Mouse (Mus musculus): ENCODE measurements at regions not wholly inside any gene's neighbourhood (a gene's known extent, or its start where the extent isn't known, plus 50 kb on each side); places are given as distances from the start of the nearest gene placed in this dataset.

DNA sequence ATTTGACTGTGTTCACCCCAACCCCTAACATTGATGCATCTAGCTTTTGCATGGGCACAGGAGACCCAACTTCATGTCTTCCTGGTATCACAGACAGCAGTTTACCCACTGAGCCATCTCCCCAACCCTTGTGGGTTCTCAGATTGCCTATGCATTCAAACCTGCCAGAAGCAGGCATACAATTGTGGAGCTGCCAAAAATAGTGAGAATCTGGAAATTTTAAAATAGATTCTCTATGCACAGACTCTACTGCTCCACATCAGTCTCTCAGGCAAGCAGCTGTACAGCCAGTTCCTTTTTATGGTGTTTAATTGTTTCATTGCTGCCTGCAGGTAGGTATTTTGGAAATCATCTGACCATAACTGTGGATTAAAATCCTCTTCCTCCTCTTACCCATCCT, 129.9 kb upstream of the Gls start:
- H3K4me3 ChIP-seq (ENCODE audit: insufficient read depth, low read depth, low read length) = no peak overlapping the region
- TF ChIP-seq POLR2A (IDR thresholded peaks at IDR 0.05; ENCODE audit: insufficient read depth, low read depth, low read length) = no peak
- TF ChIP-seq CTCF (IDR thresholded peaks at IDR 0.05; ENCODE audit: insufficient read depth, low read depth, low read length) = no peak
- no peak overlapping the region for H3K27ac ChIP-seq (ENCODE audit: insufficient read depth, low read depth, low read length)
- H3K4me1 ChIP-seq (ENCODE audit: control insufficient read depth, insufficient read depth, low read length) = peaks cover 5% of the 10 kb centered on the region

DNA sequence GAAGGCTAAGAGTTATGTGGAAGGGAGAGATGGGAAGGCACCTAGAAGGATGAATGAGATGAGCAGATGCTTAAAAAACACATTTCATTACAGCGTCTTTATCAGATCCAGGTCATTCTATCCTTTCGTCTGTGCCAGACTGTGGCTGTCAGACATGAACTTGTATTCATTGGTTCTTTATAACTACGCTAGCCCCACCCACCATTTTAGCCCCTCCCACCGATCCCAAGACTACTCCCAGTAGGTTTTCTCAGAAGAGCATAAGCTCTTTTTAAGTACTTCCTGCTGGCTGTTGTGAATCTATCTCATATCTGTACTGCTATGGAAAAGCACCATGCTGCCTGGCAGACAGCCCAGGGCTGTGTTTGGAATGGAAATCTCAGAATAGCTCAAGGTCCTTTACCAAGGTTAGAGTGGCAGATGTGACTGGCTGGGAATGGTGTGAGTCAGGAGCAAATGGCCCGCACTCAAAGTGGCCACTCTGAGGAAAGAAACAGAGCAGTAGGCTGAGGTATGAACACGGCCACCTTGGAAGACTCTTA, 121.1 kb upstream of the Gls start:
- Histone ChIP-seq H3K4me3 (ENCODE audit: insufficient read depth, low read depth, low read length) (no peak overlapping the region), H3K27ac (ENCODE audit: insufficient read depth, low read depth, low read length) (no peak overlapping the region), H3K4me1 (ENCODE audit: control insufficient read depth, insufficient read depth, low read length) (no peaks in the 10 kb centered on the region; the same call in 1 of the 2 replicates)
- TF ChIP-seq POLR2A (IDR thresholded peaks at IDR 0.05; ENCODE audit: insufficient read depth, low read depth, low read length) = no peak
- no peak for TF ChIP-seq CTCF (IDR thresholded peaks at IDR 0.05; ENCODE audit: insufficient read depth, low read depth, low read length)
- 87% methylated on average over 6 of the region's 6 CpGs for WGBS

DNA sequence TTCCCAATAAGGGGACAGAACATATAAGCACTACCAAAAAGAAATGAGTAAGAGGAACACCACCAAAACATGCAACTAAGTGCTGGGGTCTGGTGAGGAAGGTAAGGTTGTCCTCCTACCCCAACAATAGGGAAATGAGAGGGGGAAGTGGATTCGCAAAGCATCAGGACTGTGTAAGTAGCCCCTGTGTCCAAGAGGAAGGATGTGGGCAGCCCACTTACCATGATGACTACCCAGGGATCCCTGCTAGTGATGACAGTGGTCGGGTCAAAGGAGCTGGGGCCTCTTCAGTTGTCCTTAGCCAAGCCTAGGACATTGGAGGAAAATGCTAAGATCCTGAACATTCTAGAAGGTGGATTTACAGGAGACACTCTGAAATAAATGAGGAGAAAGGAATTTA, 109.1 kb upstream of the Gls start:
- no peak overlapping the region for H3K27ac ChIP-seq (ENCODE audit: insufficient read depth, low read depth, low read length)
- H3K4me3 ChIP-seq (ENCODE audit: insufficient read depth, low read depth, low read length) = no peak overlapping the region
- 94% methylated on average over 2 of the region's 2 CpGs for WGBS
- no peaks in the 10 kb centered on the region; the same call in 1 of the 2 replicates for H3K4me1 ChIP-seq (ENCODE audit: control insufficient read depth, insufficient read depth, low read length)
- TF ChIP-seq POLR2A (IDR thresholded peaks at IDR 0.05; ENCODE audit: insufficient read depth, low read depth, low read length) = no peak
- no peak for TF ChIP-seq CTCF (IDR thresholded peaks at IDR 0.05; ENCODE audit: insufficient read depth, low read depth, low read length)

DNA sequence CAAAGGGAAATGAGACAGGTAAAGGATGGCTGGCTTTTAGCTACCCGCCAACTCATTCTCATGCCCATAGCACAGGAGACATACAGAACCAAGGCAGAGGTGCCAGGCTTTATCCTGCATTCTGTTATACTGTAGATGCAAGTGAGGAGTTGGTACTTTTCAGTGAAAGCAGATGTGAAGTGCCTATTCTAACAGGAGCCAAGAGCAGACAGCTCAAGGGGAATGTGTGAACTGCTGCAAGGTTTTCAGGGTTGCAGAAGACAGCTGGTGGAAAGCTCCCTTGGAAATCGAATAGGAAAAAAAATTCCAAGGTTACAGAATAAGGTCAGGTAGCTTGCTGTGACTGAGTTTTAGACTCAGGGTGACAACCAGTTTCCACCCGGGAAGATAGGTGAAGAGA, 105.7 kb upstream of the Gls start:
- TF ChIP-seq CTCF (IDR thresholded peaks at IDR 0.05; ENCODE audit: insufficient read depth, low read depth, low read length) (no peak), POLR2A (IDR thresholded peaks at IDR 0.05; ENCODE audit: insufficient read depth, low read depth, low read length) (no peak)

DNA sequence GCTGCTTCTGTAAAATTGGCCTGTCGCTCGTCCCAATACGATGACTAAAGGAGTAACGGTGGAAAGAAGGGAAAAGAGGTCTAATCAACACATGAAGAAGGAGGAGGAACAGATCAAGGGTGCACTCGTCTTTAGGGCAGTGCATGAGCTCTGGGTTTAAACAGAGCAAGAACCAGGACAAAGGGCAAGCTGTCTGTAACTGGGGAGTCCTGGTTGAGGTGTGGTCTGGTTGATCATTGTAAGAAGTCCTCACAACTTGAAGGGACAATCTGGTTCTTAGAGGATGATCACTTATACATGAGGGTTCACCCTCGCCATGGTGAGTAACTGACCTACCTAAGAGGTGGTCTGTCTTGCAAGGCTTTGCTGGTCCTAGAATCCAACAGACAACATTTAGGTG, 105.2 kb upstream of the Gls start:
- no peak overlapping the region for H3K4me3 ChIP-seq (ENCODE audit: insufficient read depth, low read depth, low read length)
- H3K4me1 ChIP-seq (ENCODE audit: control insufficient read depth, insufficient read depth, low read length) = peaks cover 2% of the 10 kb centered on the region
- no peak overlapping the region for H3K27ac ChIP-seq (ENCODE audit: insufficient read depth, low read depth, low read length)
- 91% methylated on average over 6 of the region's 6 CpGs for WGBS
- TF ChIP-seq POLR2A (IDR thresholded peaks at IDR 0.05; ENCODE audit: insufficient read depth, low read depth, low read length) (no peak), CTCF (IDR thresholded peaks at IDR 0.05; ENCODE audit: insufficient read depth, low read depth, low read length) (no peak)

More for the DNA sequence above, 105.7 kb upstream of the Gls start:
- no peak overlapping the region for H3K4me3 ChIP-seq (ENCODE audit: insufficient read depth, low read depth, low read length)
- 80% methylated on average over 3 of the region's 3 CpGs for WGBS
- H3K4me1 ChIP-seq (ENCODE audit: control insufficient read depth, insufficient read depth, low read length) = peaks cover 2% of the 10 kb centered on the region
- no peak overlapping the region for H3K27ac ChIP-seq (ENCODE audit: insufficient read depth, low read depth, low read length)

DNA sequence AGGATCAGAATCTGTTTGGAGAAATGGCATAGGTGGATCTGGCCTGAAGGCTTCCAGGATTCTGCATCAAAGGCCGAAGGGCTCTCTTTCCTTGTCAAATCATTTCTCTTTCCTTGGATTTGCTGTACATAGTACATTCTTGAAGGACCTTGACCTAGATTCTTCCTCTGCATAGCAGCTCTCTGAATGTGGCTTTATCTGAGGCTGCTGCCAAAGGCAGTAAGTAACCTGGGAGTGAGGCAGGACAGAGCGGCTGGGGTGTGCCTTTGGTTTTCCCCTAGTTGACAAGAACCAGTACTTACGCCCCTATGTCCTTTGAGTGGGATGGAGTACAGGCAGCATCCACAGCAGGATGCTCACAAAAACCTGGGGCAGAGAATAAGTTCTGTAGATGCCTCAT, 103.7 kb upstream of the Gls start:
- Histone ChIP-seq H3K27ac (ENCODE audit: insufficient read depth, low read depth, low read length) (no peak overlapping the region), H3K4me1 (ENCODE audit: control insufficient read depth, insufficient read depth, low read length) (peaks cover 7% of the 10 kb centered on the region), H3K4me3 (ENCODE audit: insufficient read depth, low read depth, low read length) (no peak overlapping the region)
- TF ChIP-seq CTCF (IDR thresholded peaks at IDR 0.05; ENCODE audit: insufficient read depth, low read depth, low read length) = no peak
- WGBS = 81% methylated on average over 3 of the region's 3 CpGs

DNA sequence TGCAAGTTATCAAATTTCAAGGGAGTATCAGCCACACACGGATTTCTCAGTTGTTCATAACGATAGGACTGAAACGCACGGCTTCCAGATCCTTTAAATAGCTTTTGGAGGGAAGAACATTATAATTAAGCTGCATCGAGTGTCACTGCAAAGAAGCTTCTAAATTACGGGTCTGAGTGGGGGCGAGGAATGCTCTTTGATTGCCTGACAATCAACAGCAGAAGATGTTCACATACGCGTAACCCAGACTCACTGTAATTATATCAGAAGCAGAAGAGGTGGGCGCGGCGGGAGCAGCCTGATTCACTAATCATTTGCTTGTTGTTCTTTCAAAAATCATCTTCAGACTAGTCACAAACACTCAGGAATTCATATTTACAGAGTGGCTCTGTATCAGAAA, 99.0 kb upstream of the Gls start:
- peak overlapping the region; percentile 59 for H3K27ac ChIP-seq (ENCODE audit: insufficient read depth, low read depth, low read length)
- 19% methylated on average over 12 of the region's 12 CpGs for WGBS
- TF ChIP-seq CTCF (IDR thresholded peaks at IDR 0.05; ENCODE audit: insufficient read depth, low read depth, low read length) = no peak
- TF ChIP-seq POLR2A (IDR thresholded peaks at IDR 0.05; ENCODE audit: insufficient read depth, low read depth, low read length) = no peak
- no peak overlapping the region for H3K4me3 ChIP-seq (ENCODE audit: insufficient read depth, low read depth, low read length)
- H3K4me1 ChIP-seq (ENCODE audit: control insufficient read depth, insufficient read depth, low read length) = peaks cover 12% of the 10 kb centered on the region

DNA sequence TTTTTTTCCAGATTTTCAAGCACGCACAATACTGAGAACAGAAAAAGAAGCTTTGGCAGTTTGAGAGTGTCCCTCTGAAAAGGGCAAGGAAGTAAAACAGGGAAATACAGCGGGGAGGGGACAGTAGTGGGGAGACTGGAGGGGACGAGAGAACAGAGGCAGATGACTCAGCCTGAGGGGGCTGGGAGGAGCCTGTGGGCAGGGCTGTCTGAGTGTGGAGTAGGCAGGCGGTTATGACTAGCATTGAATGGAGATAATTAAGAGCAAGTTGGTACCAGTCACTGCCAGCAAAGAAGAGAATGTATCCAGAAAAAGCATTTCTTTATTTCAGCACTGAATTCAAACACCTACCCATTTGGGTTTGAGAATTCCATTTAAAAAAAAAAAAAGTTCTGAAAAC, 98.4 kb upstream of the Gls start:
- 8% methylated on average over 4 of the region's 4 CpGs for WGBS
- H3K4me3 ChIP-seq (ENCODE audit: insufficient read depth, low read depth, low read length) = no peak overlapping the region
- TF ChIP-seq CTCF (IDR thresholded peaks at IDR 0.05; ENCODE audit: insufficient read depth, low read depth, low read length) = no peak
- no peak for TF ChIP-seq POLR2A (IDR thresholded peaks at IDR 0.05; ENCODE audit: insufficient read depth, low read depth, low read length)

DNA sequence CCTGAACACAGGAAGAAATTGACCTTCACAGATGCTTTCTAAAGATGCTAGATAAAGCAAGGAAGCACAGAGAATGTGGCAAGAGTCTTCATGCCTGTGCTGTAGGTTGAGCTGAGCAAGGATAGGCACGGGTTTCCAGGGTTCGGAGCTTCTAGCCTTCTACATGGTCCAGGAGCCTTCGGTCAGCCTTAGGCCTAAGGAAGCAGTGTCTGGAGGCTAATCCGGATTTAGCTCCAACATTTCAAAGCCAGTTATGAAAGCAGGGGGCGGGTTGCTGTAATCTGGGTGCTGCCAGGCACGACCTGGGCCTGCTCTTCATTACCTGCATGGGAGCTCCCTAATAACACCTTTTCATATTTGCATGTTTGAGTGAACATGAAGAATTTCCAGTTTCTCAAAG, 97.5 kb upstream of the Gls start:
- no peak overlapping the region for H3K27ac ChIP-seq (ENCODE audit: insufficient read depth, low read depth, low read length)
- 78% methylated on average over 6 of the region's 6 CpGs for WGBS
- TF ChIP-seq CTCF (IDR thresholded peaks at IDR 0.05; ENCODE audit: insufficient read depth, low read depth, low read length) = no peak
- TF ChIP-seq POLR2A (IDR thresholded peaks at IDR 0.05; ENCODE audit: insufficient read depth, low read depth, low read length) = no peak
- no peak overlapping the region for H3K4me3 ChIP-seq (ENCODE audit: insufficient read depth, low read depth, low read length)
- peaks cover 10% of the 10 kb centered on the region; the same call in 1 of the 2 replicates for H3K4me1 ChIP-seq (ENCODE audit: control insufficient read depth, insufficient read depth, low read length)

More for the DNA sequence above, 98.4 kb upstream of the Gls start:
- Histone ChIP-seq H3K27ac (ENCODE audit: insufficient read depth, low read depth, low read length) (peak overlapping the region; percentile 66; the same call in 1 of the 2 replicates), H3K4me1 (ENCODE audit: control insufficient read depth, insufficient read depth, low read length) (peaks cover 10% of the 10 kb centered on the region; the same call in 1 of the 2 replicates)

DNA sequence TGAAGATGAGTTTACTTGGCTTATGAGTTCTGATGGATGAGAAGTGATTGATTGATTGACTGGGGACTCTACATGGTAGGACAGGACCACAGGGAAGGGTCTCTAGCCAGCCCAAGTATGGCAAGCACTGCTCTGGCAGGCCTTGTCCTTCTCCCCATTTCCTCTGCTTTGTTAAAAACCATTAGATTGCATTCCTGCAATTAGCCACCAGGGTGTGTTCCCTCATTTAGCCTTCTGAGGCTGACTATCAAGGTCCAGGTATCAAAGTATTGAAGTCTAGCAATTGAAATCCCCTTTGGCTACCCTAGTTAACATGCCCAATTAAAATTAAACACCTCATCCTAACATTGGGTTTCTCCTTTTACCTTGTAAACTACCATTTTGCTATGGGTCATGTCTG, 95.5 kb upstream of the Gls start:
- TF ChIP-seq POLR2A (IDR thresholded peaks at IDR 0.05; ENCODE audit: insufficient read depth, low read depth, low read length) = no peak
- Histone ChIP-seq H3K4me1 (ENCODE audit: control insufficient read depth, insufficient read depth, low read length) (peaks cover 10% of the 10 kb centered on the region; the same call in 1 of the 2 replicates), H3K4me3 (ENCODE audit: insufficient read depth, low read depth, low read length) (no peak overlapping the region), H3K27ac (ENCODE audit: insufficient read depth, low read depth, low read length) (no peak overlapping the region)

Measured in olfactory bulb, adult 2 months (tissue).